Mouse (Mus musculus) liver, adult 10 weeks (tissue): ENCODE results near the gene Elmod2. TPM values are rescaled to one million over a fixed set of nuclear protein-coding genes. Genes with fewer than 3 reads are reported as not detected.

Source experiments
- polyA plus RNA-seq: library from polyadenylated mRNA; stranded (reverse); fragments of 350-450 nt; fragmentation: Illumina TruSeq; extraction: RNeasy Lipid Tissue Mini Kit (QIAGEN cat#74804); gene quantifications from one replicate; pipeline ENCODE4 v1.2.3, GENCODE M21; 2014; ENCODE audit warnings: low read depth, low replicate concordance

Gene Elmod2
- polyA plus RNA-seq, result 24.2 TPM

DNA sequence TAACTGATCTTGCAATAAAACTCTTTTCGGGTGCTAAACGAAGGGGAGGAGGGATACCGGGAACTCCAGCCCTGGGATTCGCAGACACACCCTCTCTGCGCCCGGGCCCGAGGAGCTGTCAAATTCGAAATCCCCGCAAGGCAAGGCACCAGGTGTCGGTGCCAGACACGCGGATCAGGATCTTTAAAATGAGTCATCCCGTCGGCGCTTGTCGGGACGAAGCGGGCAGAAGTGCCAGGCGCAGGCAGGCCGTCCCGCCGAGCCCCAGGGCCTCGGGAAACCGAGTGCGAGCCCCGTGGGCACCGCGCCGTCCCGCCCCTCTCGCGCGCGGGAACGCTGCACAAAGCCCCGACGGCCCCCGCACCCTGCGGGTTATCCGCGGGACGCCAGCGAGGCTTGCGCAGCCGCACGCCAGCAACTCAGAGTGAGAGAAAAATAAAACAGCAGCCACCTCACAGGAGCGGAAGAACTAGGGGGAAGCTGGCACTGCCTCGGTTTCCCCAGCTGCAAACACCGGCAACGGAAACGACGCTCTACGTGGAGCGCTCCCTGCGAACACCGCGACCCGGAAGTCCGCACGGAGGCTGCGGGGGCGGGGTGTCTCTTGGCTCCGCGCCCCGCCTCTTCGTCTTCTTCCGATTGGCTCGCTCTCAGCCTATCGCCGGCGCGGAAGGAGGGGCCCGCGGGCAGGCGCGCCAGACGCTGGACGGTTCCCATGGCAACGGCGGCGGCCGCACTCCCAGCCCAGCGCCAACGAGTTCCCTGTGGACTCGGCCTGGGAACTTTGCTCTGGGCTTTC is at the start of gene Elmod2:
Elmod2 (minus strand) TSS at position 588 of the 799 bp plus-strand sequence.

DNA sequence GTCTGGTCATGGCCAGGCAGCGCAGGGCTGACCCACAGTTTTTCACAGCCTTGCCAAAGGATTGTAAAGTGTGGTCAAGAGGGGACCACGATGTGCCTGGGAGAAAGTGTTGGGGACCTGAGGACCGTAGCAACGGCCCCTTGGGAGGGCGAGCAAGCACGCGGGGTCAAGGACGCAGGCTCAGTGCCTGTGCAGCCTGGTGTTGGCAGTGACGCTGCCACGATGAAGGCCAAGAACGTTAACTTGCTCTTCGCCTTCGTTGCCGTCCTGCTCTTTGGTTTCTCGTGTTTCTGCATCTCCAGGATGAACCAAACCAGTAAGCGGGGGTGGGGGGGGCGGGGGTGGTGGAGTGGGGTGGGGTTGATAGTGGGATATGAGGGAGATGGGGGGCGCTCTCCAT is 16.0 kb upstream of the Elmod2 start, which contains the start of gene Mgat4d:
Mgat4d (plus strand) TSS at position 209 of the 400 bp plus-strand sequence.

DNA sequence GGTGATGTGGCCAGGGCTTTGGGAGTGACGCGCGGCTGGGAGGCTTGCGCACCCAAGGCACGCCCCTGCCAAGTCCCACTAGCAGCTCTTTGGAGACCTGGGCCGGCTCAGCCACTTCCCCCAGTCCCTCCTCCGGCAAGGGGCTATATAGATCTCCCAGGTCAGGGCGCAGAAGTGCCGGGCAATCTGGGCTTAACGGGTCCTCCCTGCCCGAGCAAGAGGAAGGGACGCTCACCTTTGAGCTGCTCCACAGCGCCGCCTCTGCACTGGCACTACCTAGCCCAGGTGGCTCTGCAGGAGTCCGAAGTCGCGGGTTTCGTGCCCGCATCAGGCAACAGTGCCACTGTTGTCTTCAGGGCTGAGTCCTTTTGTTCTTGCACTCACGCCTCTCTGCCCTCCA is 42.1 kb downstream of the Elmod2 start, which contains the start of gene Ucp1:
Ucp1 (plus strand) TSS at position 177 of the 400 bp plus-strand sequence.

Other genes with a start within 250 kb of the Elmod2 start
- 0.48 TPM for gene Tbc1d9, start 167.1 kb downstream of the Elmod2 start, polyA plus RNA-seq
- not detected for gene Gm10645, start 166.3 kb downstream of the Elmod2 start, polyA plus RNA-seq
- gene Ucp1, start 42.1 kb downstream of the Elmod2 start, polyA plus RNA-seq, result not detected
- gene Mgat4d, start 16.0 kb upstream of the Elmod2 start, polyA plus RNA-seq, result not detected
- gene Clgn, start 57.4 kb upstream of the Elmod2 start, polyA plus RNA-seq, result 0.26 TPM
- gene Scoc, start 125.9 kb upstream of the Elmod2 start, polyA plus RNA-seq, result 62.8 TPM
- gene Olfr370, start 203.3 kb upstream of the Elmod2 start, polyA plus RNA-seq, result not detected
- 0.37 TPM for gene Ndufb7, start 234.2 kb upstream of the Elmod2 start, polyA plus RNA-seq